Comparison of ENCODE assay signal across 8 mouse cellular contexts in genomic region chr10:7492384-7492783, GRCm38 (mm10). TPM values are rescaled to one million over a fixed set of nuclear protein-coding genes. Genes with fewer than 3 reads are reported as not detected.
DNase-seq lines count a peak whose midpoint lies in the region; ATAC-seq and TF ChIP-seq lines count a peak whose summit lies in the region.
"Not testable (repeated sequence)": the region's sequence is repeated elsewhere in the genome, so short reads cannot be mapped to it uniquely, and the experiment has no call there.

No protein-coding gene starts in this region.

- H3K27me3 ChIP-seq in embryonic facial prominence, embryonic 10.5 days (replicated peaks; ENCODE audit: low read depth, poor library complexity, severe bottlenecking) = peaks cover 25% of the 10 kb centered on the region
- peaks cover 16% of the 10 kb centered on the region for H3K27me3 ChIP-seq in hindbrain, embryonic 12.5 days
- H3K27me3 ChIP-seq in neural tube, embryonic 13.5 days = not testable (repeated sequence)

- intact Hi-C loops in gastrocnemius, adult 2 months (cut with DNase I) = not testable (repeated sequence)

- H3K4me3 ChIP-seq in embryonic facial prominence, embryonic 10.5 days = peak overlapping the region; percentile 35
- H3K4me3 ChIP-seq in gastrocnemius, adult 2 months = peak overlapping the region; percentile 29
- H3K4me3 ChIP-seq in hindbrain, embryonic 12.5 days; neural tube, embryonic 13.5 days: not testable (repeated sequence)

- 5% methylated on average over 10 of the region's 10 CpGs for WGBS in embryonic facial prominence, embryonic 10.5 days
- WGBS in hindbrain, embryonic 12.5 days = 7% methylated on average over 10 of the region's 10 CpGs
- 10% methylated on average over 10 of the region's 10 CpGs for WGBS in neural tube, embryonic 13.5 days

- not testable (repeated sequence) for H3K9ac ChIP-seq in hindbrain, embryonic 12.5 days; neural tube, embryonic 13.5 days

- peak; percentile 22 for DNase-seq in CD4-positive, CD25-positive, alpha-beta regulatory T cell, adult 2 months (ENCODE audit: low read depth, low spot score)
- peak; percentile 72 for DNase-seq in adrenal gland, adult 2 months
- peak; percentile 22 for DNase-seq in embryonic facial prominence, embryonic 10.5 days (ENCODE audit: low spot score)
- DNase-seq in gastrocnemius, adult 2 months = not testable (repeated sequence)
- peak; percentile 15 for DNase-seq in kidney, postnatal 10 days
- peak; percentile 14 to 40 for DNase-seq in lung, postnatal 4 days

- H3K36me3 ChIP-seq in embryonic facial prominence, embryonic 10.5 days (replicated peaks); hindbrain, embryonic 12.5 days; neural tube, embryonic 13.5 days: not testable (repeated sequence)

- not testable (repeated sequence) for H3K27ac ChIP-seq in embryonic facial prominence, embryonic 10.5 days (replicated peaks); gastrocnemius, adult 2 months; hindbrain, embryonic 12.5 days; neural tube, embryonic 13.5 days (replicated peaks)

- not testable (repeated sequence) for ATAC-seq in hindbrain, embryonic 12.5 days (ENCODE audit: low FRiP score); neural tube, embryonic 13.5 days (ENCODE audit: low read depth)

- not testable (repeated sequence) for H3K9me3 ChIP-seq in embryonic facial prominence, embryonic 10.5 days; hindbrain, embryonic 12.5 days (replicated peaks); neural tube, embryonic 13.5 days

- peak overlapping the region; percentile 16; the same call in 1 of the 2 replicates for H3K4me2 ChIP-seq in hindbrain, embryonic 12.5 days (replicated peaks)
- H3K4me2 ChIP-seq in neural tube, embryonic 13.5 days = peak overlapping the region; percentile 24; the same call in 1 of the 2 replicates

- H3K4me1 ChIP-seq in embryonic facial prominence, embryonic 10.5 days; hindbrain, embryonic 12.5 days; neural tube, embryonic 13.5 days (replicated peaks): not testable (repeated sequence)

- not testable (repeated sequence) for TF ChIP-seq CTCF in gastrocnemius, adult 2 months (IDR thresholded peaks at IDR 0.05)

RNA-seq across cellular contexts. Expression of gene Ulbp1, which starts 18.9 kb away (rescaled TPM):
- total RNA-seq in adrenal gland, adult 2 months (2021) = 1 to 10 TPM; 5.5 to 5.6 TPM
- 0.45 and 0.80 TPM in 2 replicates for polyA plus RNA-seq in adrenal gland, adult 2 months (2012; rRNA removed)
- polyA plus RNA-seq in embryonic facial prominence, embryonic 10.5 days (2016; fragmentation: Nextera tagmentation; extraction: Ambion mirVana) = 0.86 and 0.93 TPM in 2 replicates
- total RNA-seq in gastrocnemius, adult 2 months (2021) = under 1 TPM in 1 of 2 experiments, not detected in 1; 0.08 TPM
- polyA plus RNA-seq in hindbrain, embryonic 12.5 days (2016; fragmentation: Nextera tagmentation; extraction: Ambion mirVana) = 2.0 and 2.6 TPM in 2 replicates
- 0.71 and 1.2 TPM in 2 replicates for polyA plus RNA-seq in neural tube, embryonic 13.5 days (2015; fragmentation: Nextera tagmentation; extraction: Ambion mirVana)
